Mouse (Mus musculus) cortical plate, adult 2 months (tissue): ENCODE results near the gene Ccm2l.

ENCODE experiments used
- CTCF ChIP-seq: fragments of 200-500 bp; IDR thresholded peaks from 2 replicates; pipeline ENCODE4 v1.5.1; 2011; ENCODE audit warnings: mild to moderate bottlenecking, control low read depth, low read length; ENCODE audit not compliant: insufficient read depth; ENCODE audit errors: extremely low read depth
- POLR2A ChIP-seq: fragments of 200-500 bp; IDR thresholded peaks from 2 replicates; pipeline ENCODE4 v1.6.1; 2011; ENCODE audit warnings: mild to moderate bottlenecking, low read length, control low read depth; ENCODE audit not compliant: insufficient read depth; ENCODE audit errors: extremely low read depth

- TF ChIP-seq CTCF (no peak), POLR2A (no peak)
Observed at GRCm38 (mm10) chr2:153087091-153087490, 21.3 kb downstream of the Ccm2l start.
